Mouse (Mus musculus): Measurements from ENCODE around the gene Bcl2l1. TPM values are rescaled to one million over a fixed set of nuclear protein-coding genes. Genes with fewer than 3 reads are reported as not detected.
A peak's percentile ranks its signal among the peaks of the same experiment; 100 is the strongest.

The Bcl2l1 gene
- total RNA-seq, 2 experiments from 2014 or later, result 118 to 123 TPM

GRCm38 (mm10) chr2:152825713-152826112 lies 5.8 kb downstream of the Bcl2l1 start:
- DNase-seq (ENCODE audit: extremely low spot score in 1 of 2, low spot score in 2 of 2), result no peak
- intact Hi-C loops (cut with DNase I), result loop anchor here (5.0 kb wide), 1 partner anchor 38 kb away; no protein-coding TSS in a partner anchor

DNA sequence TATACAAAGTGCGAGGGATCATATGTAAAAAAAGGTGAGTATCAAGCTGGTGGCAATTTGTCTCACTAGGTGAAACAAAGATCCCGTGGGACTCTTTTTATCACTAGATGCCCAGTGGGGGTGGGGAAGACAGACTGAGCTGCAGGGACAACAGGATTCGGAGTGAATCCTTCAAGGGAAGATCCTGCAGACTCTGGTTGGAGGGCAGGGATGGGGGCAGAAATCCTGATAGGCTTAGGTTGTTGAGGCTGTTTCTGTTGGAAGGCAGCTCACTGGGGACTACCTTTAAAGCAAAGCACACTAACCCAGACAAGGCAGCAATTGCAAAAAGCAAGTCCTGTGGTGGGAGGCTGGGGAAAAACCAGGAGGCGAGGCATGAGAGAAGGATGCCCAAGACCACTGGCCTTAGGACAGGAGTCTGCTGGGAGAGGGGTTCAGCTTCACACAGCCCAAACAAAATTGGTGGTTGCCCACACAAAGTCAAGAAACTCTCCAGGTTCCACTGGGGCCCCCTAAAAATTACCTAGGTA lies 6.3 kb downstream of the Bcl2l1 start:
- intact Hi-C loops (cut with DNase I), result loop anchor here (5.0 kb wide), 1 partner anchor 38 kb away; no protein-coding TSS in a partner anchor
- DNase-seq (ENCODE audit: extremely low spot score in 1 of 2, low spot score in 2 of 2), result no peak

DNA sequence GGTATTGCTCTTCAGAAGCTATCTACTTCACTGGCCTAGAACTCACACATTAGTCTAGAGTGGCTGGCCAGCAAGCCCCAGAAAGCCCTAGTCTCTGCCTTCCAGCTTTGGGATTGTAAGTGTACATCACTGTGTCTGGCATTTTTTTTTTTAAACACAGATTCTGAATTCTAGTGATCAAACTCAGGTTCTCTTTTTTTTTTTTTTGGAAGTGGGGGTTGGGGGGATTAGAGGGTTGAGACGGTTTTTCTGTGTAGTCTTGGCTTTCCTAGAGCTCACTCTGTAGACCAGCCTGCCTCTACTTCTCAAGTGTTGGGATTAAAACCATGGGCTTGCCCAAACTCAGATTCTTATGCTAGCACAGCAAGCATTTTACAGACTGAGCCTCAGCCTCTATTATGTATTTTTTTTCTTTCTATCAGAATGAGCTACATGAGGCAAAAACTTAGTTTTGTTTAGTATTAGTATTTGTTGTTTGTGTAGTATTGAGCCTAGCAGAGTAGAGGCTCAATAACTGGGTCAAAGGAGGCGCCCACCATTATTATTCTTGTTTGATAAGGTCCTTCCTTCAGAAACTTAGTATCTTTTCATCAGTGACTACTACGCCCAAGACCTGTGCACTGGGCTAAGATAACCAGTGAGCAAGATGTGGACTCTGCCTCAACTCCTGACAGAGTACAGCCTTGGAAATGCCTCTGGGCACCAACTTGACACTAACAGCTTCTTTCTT lies 6.9 kb downstream of the Bcl2l1 start:
- no peak for DNase-seq (ENCODE audit: extremely low spot score in 1 of 2, low spot score in 2 of 2)
- intact Hi-C loops (cut with DNase I), result loop anchor here (5.0 kb wide), 1 partner anchor 37 kb away; no protein-coding TSS in a partner anchor

DNA sequence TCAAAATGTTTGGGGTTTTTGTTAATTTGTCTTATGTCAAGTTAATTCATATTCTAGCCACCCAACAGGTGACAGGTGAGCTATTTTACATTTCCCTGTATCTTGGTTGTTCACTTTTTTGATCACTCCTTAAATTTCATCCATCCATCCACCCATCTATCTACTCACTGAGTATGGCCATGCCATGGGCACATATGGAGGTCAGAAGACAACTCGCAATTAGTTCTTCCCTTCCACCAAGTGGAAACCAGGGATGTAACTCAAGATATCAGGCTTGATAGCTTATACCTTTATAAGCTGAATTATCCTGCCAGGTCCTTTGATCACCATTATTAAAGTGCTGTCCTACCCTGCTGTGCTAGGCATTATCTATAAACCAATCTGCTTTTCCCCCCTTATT lies 7.8 kb downstream of the Bcl2l1 start:
- DNase-seq (ENCODE audit: extremely low spot score in 1 of 2, low spot score in 2 of 2), result no peak
- intact Hi-C loops (cut with DNase I), result no loop called here

- no peak for DNase-seq (ENCODE audit: extremely low spot score in 1 of 2, low spot score in 2 of 2)
Measured at GRCm38 (mm10) chr2:152821566-152821965, 10.0 kb downstream of the Bcl2l1 start.

GRCm38 (mm10) chr2:152821023-152821422 lies 10.5 kb downstream of the Bcl2l1 start:
- intact Hi-C loops (cut with DNase I), result no loop called here
- DNase-seq (ENCODE audit: extremely low spot score in 1 of 2, low spot score in 2 of 2), result peak in 1 of 2 experiments; percentile 60

More at GRCm38 (mm10) chr2:152821566-152821965, 10.0 kb downstream of the Bcl2l1 start:
- intact Hi-C loops (cut with DNase I), result no loop called here

DNA sequence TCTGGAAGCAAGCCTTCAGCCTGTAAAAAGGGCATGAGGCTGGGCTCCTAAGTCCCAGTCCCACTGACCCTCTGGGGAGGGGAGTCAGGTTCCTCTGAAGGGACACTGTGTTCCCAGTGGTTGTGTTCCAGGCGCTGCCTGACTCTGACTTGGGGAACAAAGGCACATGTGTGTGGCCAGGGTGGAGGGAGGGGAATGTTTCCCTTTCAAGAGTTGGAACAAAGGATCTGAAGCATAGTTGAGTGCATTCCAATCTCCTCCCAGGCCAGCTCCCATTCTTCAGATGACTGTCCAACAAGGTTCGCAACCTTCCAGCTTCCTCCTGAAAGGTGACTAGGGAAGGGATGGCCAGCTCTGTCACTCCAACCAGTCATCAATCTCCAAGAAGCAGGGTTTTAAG lies 11.2 kb downstream of the Bcl2l1 start:
- intact Hi-C loops (cut with DNase I), result no loop called here
- peak in 1 of 2 experiments; percentile 81 for DNase-seq (ENCODE audit: extremely low spot score in 1 of 2, low spot score in 2 of 2)

DNA sequence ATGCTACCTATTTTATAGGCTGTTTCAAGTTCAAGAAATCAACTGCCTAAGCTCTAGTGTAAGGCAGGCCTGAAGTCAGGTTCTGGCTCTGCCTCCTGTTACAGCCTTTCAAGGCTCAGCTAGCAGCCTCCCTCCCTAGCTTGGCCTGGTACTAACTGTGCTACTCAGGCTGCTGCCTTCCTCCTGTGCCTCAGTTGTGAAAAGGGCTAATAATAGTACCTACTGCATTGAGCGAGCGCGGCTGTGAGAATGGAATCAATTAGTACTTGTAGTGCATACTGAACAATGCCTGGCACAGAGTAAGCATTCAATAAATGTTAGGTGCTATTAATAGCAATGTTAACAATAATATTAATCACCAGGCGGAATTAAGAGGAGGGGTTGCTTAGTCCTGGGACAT lies 11.6 kb downstream of the Bcl2l1 start:
- DNase-seq (ENCODE audit: extremely low spot score in 1 of 2, low spot score in 2 of 2), result no peak
- intact Hi-C loops (cut with DNase I), result no loop called here

DNA sequence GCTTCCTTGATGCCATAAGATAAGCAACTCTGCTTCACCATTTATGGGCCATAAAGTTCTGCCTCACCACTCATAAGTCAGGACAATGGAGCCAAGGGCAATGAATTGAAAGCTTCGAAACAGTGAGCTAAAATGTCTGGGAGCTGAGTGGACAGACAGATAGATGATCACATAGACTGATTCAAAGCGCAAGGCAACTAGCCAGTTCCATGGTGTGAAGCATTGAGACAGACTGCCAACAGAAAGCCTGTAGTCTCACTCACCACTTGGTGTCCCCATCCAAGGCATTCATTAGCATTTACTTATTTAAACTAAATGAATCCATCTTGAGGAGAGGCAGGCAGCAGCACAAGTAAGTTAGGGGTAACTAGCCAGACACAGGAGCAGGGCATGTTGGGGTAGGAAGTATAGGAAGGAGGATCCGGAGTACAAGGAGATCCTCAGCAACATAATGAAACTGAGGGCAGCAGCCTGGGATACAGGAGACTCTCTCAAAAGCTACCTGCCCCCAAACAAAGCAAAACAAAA lies 12.4 kb downstream of the Bcl2l1 start:
- DNase-seq (ENCODE audit: extremely low spot score in 1 of 2, low spot score in 2 of 2), result no peak
- intact Hi-C loops (cut with DNase I), result no loop called here

DNA sequence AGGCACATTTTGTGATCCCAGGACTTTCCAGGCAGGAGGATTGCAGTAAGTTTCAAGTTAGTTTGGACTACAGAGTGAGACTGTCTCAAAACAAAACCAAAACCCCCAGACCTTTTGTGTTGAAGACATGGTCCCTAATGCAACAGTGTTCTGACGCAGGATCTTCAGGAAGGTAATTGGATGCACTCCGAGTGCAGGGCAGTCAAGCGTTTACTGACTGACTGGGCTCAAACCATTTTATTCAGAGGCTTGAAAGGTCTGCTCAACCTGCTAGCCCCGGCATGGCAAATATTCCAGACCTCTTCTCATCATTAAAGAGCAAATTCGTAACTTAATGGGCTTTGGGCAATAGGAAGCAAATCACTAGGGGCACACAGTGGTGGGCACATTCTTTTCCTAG lies 12.8 kb downstream of the Bcl2l1 start:
- no peak for DNase-seq (ENCODE audit: extremely low spot score in 1 of 2, low spot score in 2 of 2)
- intact Hi-C loops (cut with DNase I), result no loop called here

DNA sequence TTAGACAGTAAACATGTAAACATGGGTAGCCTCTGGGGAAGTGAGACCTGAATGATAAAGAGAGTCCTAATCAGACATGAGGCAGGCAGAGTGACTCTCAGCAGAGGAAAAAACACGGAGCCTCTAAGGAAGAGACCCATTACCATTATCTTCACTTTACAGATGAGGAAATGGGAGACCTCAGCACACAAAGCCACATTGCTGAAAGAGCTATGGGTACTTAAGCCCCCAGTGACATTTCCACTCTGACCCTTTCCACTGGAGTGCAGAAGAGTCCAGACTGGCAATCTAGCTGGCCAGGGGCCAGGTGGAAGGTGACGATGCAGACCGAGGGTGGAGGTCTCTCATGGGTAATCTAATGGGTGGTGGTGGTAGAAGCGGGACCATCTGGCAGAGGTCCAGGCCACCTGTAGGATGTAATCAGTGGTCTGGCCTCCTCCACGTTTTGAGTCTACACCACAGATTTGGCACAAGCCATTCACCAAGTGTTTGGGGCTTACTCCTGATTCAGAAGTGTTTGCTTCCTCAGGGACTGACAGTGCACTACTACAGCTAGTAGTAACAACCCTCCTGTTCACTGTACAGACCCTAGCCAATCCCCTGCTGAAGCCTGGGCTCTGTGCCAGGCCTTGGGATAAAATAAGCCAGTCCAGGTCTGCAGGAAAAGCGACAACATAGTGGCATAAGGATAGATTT lies 13.8 kb downstream of the Bcl2l1 start:
- intact Hi-C loops (cut with DNase I), result no loop called here
- peak in 1 of 2 experiments; percentile 71 for DNase-seq (ENCODE audit: extremely low spot score in 1 of 2, low spot score in 2 of 2)

- intact Hi-C loops (cut with DNase I), result no loop called here
- no peak for DNase-seq (ENCODE audit: extremely low spot score in 1 of 2, low spot score in 2 of 2)
Measured at GRCm38 (mm10) chr2:152816657-152817348, 14.7 kb downstream of the Bcl2l1 start.

DNA sequence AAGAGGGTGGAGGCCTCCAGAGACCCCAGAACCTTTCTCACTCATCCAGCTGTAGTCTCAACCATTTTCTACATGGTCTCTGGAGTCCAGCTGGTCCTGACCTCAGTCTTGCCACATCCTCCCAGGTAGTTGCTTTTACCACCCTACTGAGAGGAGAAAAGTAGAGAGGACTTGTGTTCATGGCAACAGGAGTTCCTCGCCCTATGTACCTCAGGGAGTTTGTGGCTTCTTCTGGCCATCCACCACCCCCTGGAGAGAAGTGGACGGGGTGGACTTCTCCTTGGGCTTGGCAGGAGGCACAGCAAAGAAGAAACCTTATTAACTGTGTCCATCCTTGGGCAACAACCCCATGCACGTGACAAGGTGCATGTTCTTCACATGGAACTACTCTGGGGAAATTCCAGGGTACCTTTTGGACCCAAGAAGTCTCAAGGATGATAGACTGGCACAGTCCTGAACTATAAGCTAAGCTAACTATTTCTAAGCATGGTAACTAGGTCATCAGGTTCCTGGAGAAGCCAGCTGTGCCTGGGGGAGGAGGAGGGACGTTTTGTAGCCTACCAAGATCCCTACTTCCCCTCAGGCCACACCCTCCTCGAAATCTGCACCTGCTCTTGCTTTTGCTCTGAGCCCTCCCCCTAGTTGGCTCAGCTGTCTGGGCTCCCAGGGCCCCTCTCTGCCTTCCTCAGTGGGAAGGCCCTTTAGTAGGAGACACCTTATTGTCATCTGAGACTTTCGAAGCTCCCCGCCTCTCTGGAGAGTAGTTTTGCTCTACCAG lies 15.5 kb downstream of the Bcl2l1 start:
- DNase-seq (ENCODE audit: extremely low spot score in 1 of 2, low spot score in 2 of 2), result no peak
- intact Hi-C loops (cut with DNase I), result no loop called here

GRCm38 (mm10) chr2:152814213-152814874 lies 17.2 kb downstream of the Bcl2l1 start:
- intact Hi-C loops (cut with DNase I), result no loop called here
- no peak for DNase-seq (ENCODE audit: extremely low spot score in 1 of 2, low spot score in 2 of 2)

- no peak for DNase-seq (ENCODE audit: extremely low spot score in 1 of 2, low spot score in 2 of 2)
- intact Hi-C loops (cut with DNase I), result no loop called here
Measured at GRCm38 (mm10) chr2:152813232-152813631, 18.3 kb downstream of the Bcl2l1 start.

DNA sequence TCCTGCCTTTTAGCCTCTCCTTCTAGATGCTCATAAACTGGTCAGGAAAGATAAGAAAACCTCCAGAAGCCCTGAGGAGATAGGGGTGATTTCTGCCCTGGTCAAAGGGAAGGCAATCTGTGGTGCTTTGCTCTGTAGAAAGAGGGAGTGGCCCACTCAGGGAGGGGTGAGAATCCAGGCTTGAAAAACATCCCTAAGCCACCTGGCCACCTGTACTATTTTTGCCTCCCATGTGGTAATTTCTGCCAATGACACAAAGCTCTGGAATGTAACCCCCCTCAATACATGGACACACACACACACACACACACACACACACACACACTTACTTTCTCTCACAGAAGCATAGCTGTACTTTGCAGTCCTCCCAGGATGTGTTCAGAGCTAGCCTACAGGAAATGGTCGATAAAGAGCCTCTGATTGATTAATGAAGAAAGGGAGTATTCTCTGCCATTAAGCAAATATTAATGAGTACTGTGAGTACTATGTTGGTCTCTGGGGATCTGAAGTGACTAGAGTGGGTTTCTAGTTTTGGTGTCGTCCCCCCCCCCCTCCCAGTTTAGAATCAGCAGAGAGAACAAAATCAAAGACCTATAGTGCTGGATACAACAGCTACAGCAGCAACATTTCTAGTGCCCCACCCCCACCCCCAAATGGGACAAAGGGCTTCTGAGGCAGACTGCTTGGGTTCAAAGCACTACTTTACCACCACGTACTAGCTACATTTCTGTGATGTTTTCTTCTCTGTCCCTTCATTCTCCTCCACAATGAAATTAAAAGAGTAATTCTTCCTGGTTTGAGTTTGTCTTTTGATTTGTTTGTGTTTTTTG lies 20.0 kb downstream of the Bcl2l1 start:
- no peak for DNase-seq (ENCODE audit: extremely low spot score in 1 of 2, low spot score in 2 of 2)
- intact Hi-C loops (cut with DNase I), result no loop called here
